Mouse (Mus musculus): ENCODE results near the gene Taf6l.

Gene Taf6l

GRCm38 (mm10) chr19:8790171-8790570 lies 4.0 kb upstream of the Taf6l start:
- no peak for DNase-seq (ENCODE audit: low spot score in 2 of 2)

GRCm38 (mm10) chr19:8789171-8789570 lies 3.0 kb upstream of the Taf6l start:
- no peak for DNase-seq (ENCODE audit: low spot score in 2 of 2)

GRCm38 (mm10) chr19:8788521-8788920 lies 2.3 kb upstream of the Taf6l start:
- no peak for DNase-seq (ENCODE audit: low spot score in 2 of 2)

GRCm38 (mm10) chr19:8774951-8775421 lies 11.2 kb downstream of the Taf6l start:
- DNase-seq (ENCODE audit: low spot score in 2 of 2) = peak in 1 of 2 experiments; percentile 23

GRCm38 (mm10) chr19:8774086-8774835 lies 12.0 kb downstream of the Taf6l start, which contains the start of gene Tmem179b:
Gene Tmem179b, minus strand, starts transcription at chr19:8774467.
- DNase-seq (ENCODE audit: low spot score in 2 of 2) = peak; percentile 95 to 97

GRCm38 (mm10) chr19:8773409-8773808 lies 12.8 kb downstream of the Taf6l start:
- DNase-seq (ENCODE audit: low spot score in 2 of 2) = no peak

- DNase-seq (ENCODE audit: low spot score in 2 of 2) = no peak
Measured at GRCm38 (mm10) chr19:8772996-8773395, 13.2 kb downstream of the Taf6l start.

- DNase-seq (ENCODE audit: low spot score in 2 of 2) = peak; percentile 69 to 79
Measured at GRCm38 (mm10) chr19:8770567-8771270, 15.5 kb downstream of the Taf6l start, which contains the start of gene Tmem223. Gene Tmem223, plus strand, starts transcription at chr19:8770996.

- no peak for DNase-seq (ENCODE audit: low spot score in 2 of 2)
Measured at GRCm38 (mm10) chr19:8765562-8765961, 20.7 kb downstream of the Taf6l start.

GRCm38 (mm10) chr19:8763276-8763675 lies 22.9 kb downstream of the Taf6l start:
- DNase-seq (ENCODE audit: low spot score in 2 of 2) = no peak

- no peak for DNase-seq (ENCODE audit: low spot score in 2 of 2)
Measured at GRCm38 (mm10) chr19:8760757-8761156, 25.5 kb downstream of the Taf6l start.

- DNase-seq (ENCODE audit: low spot score in 2 of 2) = no peak
Measured at GRCm38 (mm10) chr19:8758899-8759298, 27.3 kb downstream of the Taf6l start.

- no peak for DNase-seq (ENCODE audit: low spot score in 2 of 2)
Measured at GRCm38 (mm10) chr19:8757471-8757998, 28.7 kb downstream of the Taf6l start.

GRCm38 (mm10) chr19:8756635-8757387 lies 29.4 kb downstream of the Taf6l start, which contains the start of gene Nxf1:
Gene Nxf1, plus strand, starts transcription at chr19:8757073.
- peak; percentile 89 to 92 for DNase-seq (ENCODE audit: low spot score in 2 of 2)

GRCm38 (mm10) chr19:8755652-8756051 lies 30.6 kb downstream of the Taf6l start:
- no peak for DNase-seq (ENCODE audit: low spot score in 2 of 2)

GRCm38 (mm10) chr19:8747368-8747767 lies 38.8 kb downstream of the Taf6l start:
- no peak for DNase-seq (ENCODE audit: low spot score in 2 of 2)

GRCm38 (mm10) chr19:8745382-8745781 lies 40.8 kb downstream of the Taf6l start:
- no peak for DNase-seq (ENCODE audit: low spot score in 2 of 2)

GRCm38 (mm10) chr19:8742176-8742575 lies 44.0 kb downstream of the Taf6l start:
- no peak for DNase-seq (ENCODE audit: low spot score in 2 of 2)

- peak; percentile 93 to 95 for DNase-seq (ENCODE audit: low spot score in 2 of 2)
Measured at GRCm38 (mm10) chr19:8741243-8741869, 44.9 kb downstream of the Taf6l start, which contains the start of gene Stx5a. Gene Stx5a, plus strand, starts transcription at chr19:8741413.

- no peak for DNase-seq (ENCODE audit: low spot score in 2 of 2)
Measured at GRCm38 (mm10) chr19:8740603-8741002, 45.6 kb downstream of the Taf6l start, which contains the start of gene 1700092M07Rik. Gene 1700092M07Rik, plus strand, starts transcription at chr19:8740718.

GRCm38 (mm10) chr19:8739646-8740045 lies 46.6 kb downstream of the Taf6l start:
- DNase-seq (ENCODE audit: low spot score in 2 of 2) = no peak
